21 mouse cellular contexts compared by ENCODE assay signal in genomic region chr2:125734741-125735140, GRCm38 (mm10). TPM values are rescaled to one million over a fixed set of nuclear protein-coding genes. Genes with fewer than 3 reads are reported as not detected.
DNase-seq lines count a peak whose midpoint lies in the region; ATAC-seq and TF ChIP-seq lines count a peak whose summit lies in the region.
"Had no signal": no experiment of that assay in that cellular context is flagged by ENCODE, and none has a peak within 500 bp of the region (broad histone marks: within the 10 kb centered on the region; RNA-seq: fewer than 3 reads in every experiment).

No protein-coding gene starts in this region.

- no peak overlapping the region for H3K9ac ChIP-seq in embryonic facial prominence, embryonic 13.5 days
- H3K9ac ChIP-seq: forebrain, embryonic 13.5 days; forebrain, embryonic 15.5 days; forebrain, postnatal 0 days had no signal

- no peak overlapping the region for H3K4me3 ChIP-seq in embryonic facial prominence, embryonic 13.5 days
- H3K4me3 ChIP-seq in embryonic facial prominence, embryonic 10.5 days = no peak overlapping the region
- H3K4me3 ChIP-seq in myocyte = no peak overlapping the region
- H3K4me3 ChIP-seq: forebrain, embryonic 13.5 days; forebrain, embryonic 15.5 days had no signal

- peaks cover 12% of the 10 kb centered on the region for H3K36me3 ChIP-seq in embryonic facial prominence, embryonic 13.5 days
- peaks cover 14% of the 10 kb centered on the region for H3K36me3 ChIP-seq in embryonic facial prominence, embryonic 10.5 days (replicated peaks)
- peaks cover 20% of the 10 kb centered on the region for H3K36me3 ChIP-seq in myocyte (ENCODE audit: control insufficient read depth, insufficient read depth)

- no peak for TF ChIP-seq POLR2A in myocyte (IDR thresholded peaks at IDR 0.05; ENCODE audit: insufficient read length, low read depth)

- peaks cover 38% of the 10 kb centered on the region for H3K4me1 ChIP-seq in embryonic facial prominence, embryonic 13.5 days
- H3K4me1 ChIP-seq in embryonic facial prominence, embryonic 10.5 days = peaks cover 33% of the 10 kb centered on the region

- ATAC-seq in embryonic facial prominence, embryonic 13.5 days (ENCODE audit: insufficient number of reproducible peaks, insufficient read depth, low FRiP score, low TSS enrichment, low read depth) = no peak
- ATAC-seq: forebrain, embryonic 13.5 days; forebrain, embryonic 15.5 days; forebrain, postnatal 0 days had no signal

- DNase-seq in embryonic facial prominence, embryonic 10.5 days (ENCODE audit: low spot score) = no peak
- no peak for DNase-seq in lung, postnatal 36 days
- no peak for DNase-seq in thymus, postnatal 14 days
- DNase-seq: adrenal gland, adult 8-10 months; adrenal gland, postnatal 14 days; adrenal gland, postnatal 36 days; B cell, adult 2 months; cerebellum, adult 11-12 months; cerebellum, adult 2 months; cerebellum, adult 9-10 months; cerebellum, postnatal 10 days; cerebellum, postnatal 25 days; forebrain, postnatal 0 days had no signal

- H3ac ChIP-seq in myocyte (ENCODE audit: control insufficient read depth, insufficient read length) = no peak overlapping the region

- H3K79me2 ChIP-seq in myocyte (ENCODE audit: control insufficient read depth, insufficient read depth) = no peaks in the 10 kb centered on the region

- peak overlapping the region; percentile 28; the same call in 1 of the 2 replicates for H3K27ac ChIP-seq in embryonic facial prominence, embryonic 13.5 days
- H3K27ac ChIP-seq in embryonic facial prominence, embryonic 10.5 days (replicated peaks) = no peak overlapping the region
- H3K27ac ChIP-seq: forebrain, embryonic 13.5 days; forebrain, embryonic 15.5 days had no signal

- no peaks in the 10 kb centered on the region for H3K9me3 ChIP-seq in embryonic facial prominence, embryonic 13.5 days
- H3K9me3 ChIP-seq in embryonic facial prominence, embryonic 10.5 days = no peaks in the 10 kb centered on the region
- H3K9me3 ChIP-seq: forebrain, embryonic 13.5 days; forebrain, embryonic 15.5 days; G1E had no signal

- H3K4me2 ChIP-seq in embryonic facial prominence, embryonic 13.5 days = no peak overlapping the region
- H3K4me2 ChIP-seq in myocyte (ENCODE audit: low read depth) = no peak overlapping the region
- H3K4me2 ChIP-seq: forebrain, embryonic 13.5 days; forebrain, embryonic 15.5 days had no signal

- H3K27me3 ChIP-seq in embryonic facial prominence, embryonic 13.5 days = no peaks in the 10 kb centered on the region
- peaks cover 22% of the 10 kb centered on the region for H3K27me3 ChIP-seq in embryonic facial prominence, embryonic 10.5 days (replicated peaks; ENCODE audit: low read depth, poor library complexity, severe bottlenecking)
- H3K27me3 ChIP-seq in myocyte (ENCODE audit: control insufficient read depth, insufficient read depth, insufficient read length) = no peaks in the 10 kb centered on the region
- H3K27me3 ChIP-seq: CH12.LX; forebrain, embryonic 13.5 days; forebrain, embryonic 15.5 days; Patski had no signal

TF ChIP-seq in myocyte, 11 proteins besides CTCF, POLR2A, EP300 and RAD21:
- TF ChIP-seq MYOD1 (IDR thresholded peaks at IDR 0.05; ENCODE audit: control insufficient read depth in 1 of 3, insufficient read length in 2 of 3, low read depth in 2 of 3) (peak in 2 of 3 experiments; percentile 54 to 63), TCF12 (IDR thresholded peaks at IDR 0.05; ENCODE audit: insufficient read depth, poor library complexity, severe bottlenecking) (no peak)
TF ChIP-seq in myocyte: peak in this region for 1.

RNA-seq across cellular contexts. Expression of gene Shc4, which starts 10.8 kb away (rescaled TPM):
- polyA plus RNA-seq in embryonic facial prominence, embryonic 13.5 days (2015; fragmentation: Nextera tagmentation; extraction: Ambion mirVana) = 1.5 and 2.0 TPM in 2 replicates
- 1.2 and 2.0 TPM in 2 replicates for polyA plus RNA-seq in embryonic facial prominence, embryonic 10.5 days (2016; fragmentation: Nextera tagmentation; extraction: Ambion mirVana)
- 0.49 TPM for polyA plus RNA-seq in myocyte (2012; fragmentation: generic; extraction: Trizol)
- polyA plus RNA-seq: CD4-positive, CD25-positive, alpha-beta regulatory T cell, adult 4 months had no signal

RNA-seq across cellular contexts. Expression of gene Secisbp2l, which starts 47.9 kb away (rescaled TPM):
- polyA plus RNA-seq in embryonic facial prominence, embryonic 13.5 days (2015; fragmentation: Nextera tagmentation; extraction: Ambion mirVana) = 21.5 and 26.0 TPM in 2 replicates
- 15.5 and 17.3 TPM in 2 replicates for polyA plus RNA-seq in embryonic facial prominence, embryonic 10.5 days (2016; fragmentation: Nextera tagmentation; extraction: Ambion mirVana)
- 8.4 TPM for polyA plus RNA-seq in myocyte (2012; fragmentation: generic; extraction: Trizol)
